Mouse (Mus musculus) myocyte (in vitro differentiated cells): Measurements from ENCODE around the gene Fndc9.

Experiments used
- MYOD1 ChIP-seq, 3 experiments: IDR thresholded peaks; one replicate each; pipeline ENCODE4 v1.6.1; 2011; ENCODE audit warnings: control low read depth in 2 of 3, low read depth in 2 of 3, mild to moderate bottlenecking in 2 of 3, moderate library complexity in 1 of 3; ENCODE audit not compliant: insufficient read length in 2 of 3, control insufficient read depth in 1 of 3
- MYOG ChIP-seq, 3 experiments: IDR thresholded peaks; one replicate each; pipeline ENCODE4 v1.6.1; 2011; ENCODE audit warnings: control low read depth in 2 of 3, low read depth in 2 of 3, mild to moderate bottlenecking in 2 of 3; ENCODE audit not compliant: insufficient read length in 2 of 3, control insufficient read depth in 1 of 3, insufficient read depth in 1 of 3
- POLR2A ChIP-seq: IDR thresholded peaks from one replicate; pipeline ENCODE4 v1.6.1; 2011; ENCODE audit warnings: low read depth, mild to moderate bottlenecking, control low read depth, moderate library complexity; ENCODE audit not compliant: insufficient read length
- POLR2AphosphoS2 ChIP-seq: IDR thresholded peaks from one replicate; pipeline ENCODE4 v1.6.1; 2011; ENCODE audit warnings: low read depth, control low read depth; ENCODE audit not compliant: insufficient read length
- REST ChIP-seq: IDR thresholded peaks from one replicate; pipeline ENCODE4 v1.6.1; 2011; ENCODE audit warnings: mild to moderate bottlenecking, control low read depth, moderate library complexity; ENCODE audit not compliant: insufficient read depth, insufficient read length

GRCm38 (mm10) chr11:46218584-46218983 is 16.7 kb upstream of the Fndc9 start:
- no peak for TF ChIP-seq MYOD1 (IDR thresholded peaks at IDR 0.05; ENCODE audit: control insufficient read depth in 1 of 3, insufficient read length in 2 of 3, low read depth in 2 of 3)
- no peak for TF ChIP-seq MYOG (IDR thresholded peaks at IDR 0.05; ENCODE audit: control insufficient read depth in 1 of 3, insufficient read depth in 1 of 3, insufficient read length in 2 of 3, low read depth in 2 of 3)
- TF ChIP-seq REST: no peak
- no peak for TF ChIP-seq POLR2A
- TF ChIP-seq POLR2AphosphoS2: no peak
